Mouse (Mus musculus): ENCODE results near the gene Adck1.

GRCm38 (mm10) chr12:88432277-88432676, 71.9 kb downstream of the Adck1 start:
- no peak for TF ChIP-seq MAX (IDR thresholded peaks at IDR 0.05; ENCODE audit: low read length)
- TF ChIP-seq CTCF (conservative IDR thresholded peaks at IDR 0.05 in 1 of 2, IDR thresholded peaks at IDR 0.05 in 1 of 2; ENCODE audit: low read depth in 2 of 2, low read length in 2 of 2) = no peak
- no peak for TF ChIP-seq TBP (conservative IDR thresholded peaks at IDR 0.05; ENCODE audit: low read depth, low read length)
- TF ChIP-seq POLR2A (IDR thresholded peaks at IDR 0.05; ENCODE audit: low read depth, low read length) = no peak
- no peak for TF ChIP-seq USF2 (conservative IDR thresholded peaks at IDR 0.05; ENCODE audit: low read depth, low read length)
- TF ChIP-seq MAFK (IDR thresholded peaks at IDR 0.05; ENCODE audit: insufficient replicate concordance, low read length) = no peak
- TF ChIP-seq ZNF384 (IDR thresholded peaks at IDR 0.05; ENCODE audit: low read depth, low read length) = no peak
- no peak for TF ChIP-seq SMC3 (IDR thresholded peaks at IDR 0.05; ENCODE audit: low read depth, low read length)
- TF ChIP-seq CHD1 (IDR thresholded peaks at IDR 0.05; ENCODE audit: low read depth, low read length) = no peak
- no peak for TF ChIP-seq CHD2 (IDR thresholded peaks at IDR 0.05; ENCODE audit: low read length)
- TF ChIP-seq TCF12 (IDR thresholded peaks at IDR 0.05; ENCODE audit: low read depth, low read length) = no peak

All from CH12.LX (cell line).